ENCODE assay signal across 9 mouse cellular contexts in the genomic region with DNA sequence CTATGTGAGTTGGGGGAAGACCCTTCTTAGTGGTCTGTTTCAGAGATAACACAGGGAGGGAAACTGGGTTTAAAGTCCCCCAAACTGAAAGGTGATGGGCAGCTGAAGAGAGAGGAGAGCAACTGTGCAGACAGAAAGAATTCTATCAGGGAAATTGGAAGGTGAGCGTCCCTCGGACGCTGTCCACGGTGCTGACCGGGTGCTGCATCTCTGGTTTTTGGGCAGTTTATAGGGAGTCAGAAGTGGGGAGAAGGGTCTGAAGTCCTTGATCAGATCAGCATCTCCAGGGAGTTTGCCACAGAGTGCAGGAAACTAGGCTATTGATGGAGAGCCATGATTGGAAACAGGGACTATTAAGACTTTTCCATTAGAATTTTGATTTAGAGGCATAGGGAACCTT. TPM values are rescaled to one million over a fixed set of nuclear protein-coding genes. Genes with fewer than 3 reads are reported as not detected.
DNase-seq lines count a peak whose midpoint lies in the region; ATAC-seq and TF ChIP-seq lines count a peak whose summit lies in the region.
"Had no signal": no experiment of that assay in that cellular context is flagged by ENCODE, and none has a peak within 500 bp of the region (broad histone marks: within the 10 kb centered on the region; RNA-seq: fewer than 3 reads in every experiment).

No protein-coding gene starts in this region.

- no peak for TF ChIP-seq RAD21 in MEL (IDR thresholded peaks at IDR 0.05; ENCODE audit: low read depth, low read length)

- H3K36me3 ChIP-seq in MEL (ENCODE audit: control insufficient read depth in 1 of 2, insufficient read depth in 2 of 2, low read length in 2 of 2): no peaks in the 10 kb centered on the region
- no peaks in the 10 kb centered on the region for H3K36me3 ChIP-seq in liver, postnatal 0 days (replicated peaks; ENCODE audit: insufficient read depth, low read length)

- H3K4me2 ChIP-seq in liver, postnatal 0 days (ENCODE audit: low read depth, low read length): no peak overlapping the region

- no peak for TF ChIP-seq POLR2A in lung, adult 2 months (IDR thresholded peaks at IDR 0.05; ENCODE audit: borderline replicate concordance, extremely low read depth, low read depth, low read length)
- no peak for TF ChIP-seq POLR2A in MEL (IDR thresholded peaks at IDR 0.05; ENCODE audit: control insufficient read depth in 1 of 2, insufficient read depth in 1 of 2, low read depth in 1 of 2, low read length in 2 of 2, poor library complexity in 1 of 2)
- no peak for TF ChIP-seq POLR2A in cerebellum, adult 2 months (IDR thresholded peaks at IDR 0.05; ENCODE audit: borderline replicate concordance, insufficient read depth, low read length)

- no peak for TF ChIP-seq CTCF in lung, adult 2 months (IDR thresholded peaks at IDR 0.05; ENCODE audit: insufficient read depth, low read length)
- TF ChIP-seq CTCF in MEL (IDR thresholded peaks at IDR 0.05 in 2 of 3, conservative IDR thresholded peaks at IDR 0.05 in 1 of 3; ENCODE audit: control insufficient read depth in 1 of 3, insufficient read depth in 1 of 3, low read depth in 2 of 3, low read length in 3 of 3, poor library complexity in 1 of 3, severe bottlenecking in 1 of 3): no peak
- no peak for TF ChIP-seq CTCF in liver, postnatal 0 days (IDR thresholded peaks at IDR 0.05; ENCODE audit: low read depth)
- TF ChIP-seq CTCF in cerebellum, adult 2 months (IDR thresholded peaks at IDR 0.05; ENCODE audit: borderline replicate concordance, insufficient read depth, low read depth, low read length): no peak

- ATAC-seq in liver, postnatal 0 days: no peak
- no peak for ATAC-seq in megakaryocyte, adult 5-6 weeks (ENCODE audit: poor library complexity, severe bottlenecking)

- peaks cover 0 to 3% of the 10 kb centered on the region in 2 experiments; a peak in 2 of 4 replicates for H3K27me3 ChIP-seq in MEL (ENCODE audit: control insufficient read depth in 1 of 2, insufficient read depth in 2 of 2, low read length in 2 of 2)
- H3K27me3 ChIP-seq in liver, postnatal 0 days (ENCODE audit: insufficient read depth, low read length): no peaks in the 10 kb centered on the region
- H3K27me3 ChIP-seq in cerebellum, adult 2 months (ENCODE audit: control insufficient read depth, insufficient read depth, low read length): no peaks in the 10 kb centered on the region

- no peaks in the 10 kb centered on the region for H3K4me1 ChIP-seq in lung, adult 2 months (ENCODE audit: control insufficient read depth, insufficient read depth, low read length)
- no peaks in the 10 kb centered on the region for H3K4me1 ChIP-seq in MEL (ENCODE audit: control insufficient read depth in 1 of 2, insufficient read depth in 2 of 2, low read length in 2 of 2)
- no peaks in the 10 kb centered on the region for H3K4me1 ChIP-seq in liver, postnatal 0 days (ENCODE audit: insufficient read depth)
- H3K4me1 ChIP-seq in cerebellum, adult 2 months (ENCODE audit: control insufficient read depth, insufficient read depth, low read length): no peaks in the 10 kb centered on the region

- TF ChIP-seq EP300 in MEL (IDR thresholded peaks at IDR 0.05; ENCODE audit: low read depth in 1 of 2, low read length in 2 of 2): no peak
- TF ChIP-seq EP300 in liver, postnatal 0 days (IDR thresholded peaks at IDR 0.05; ENCODE audit: low read depth): no peak

- peak; percentile 16 for DNase-seq in lung, postnatal 10 days
- DNase-seq in lung, adult 2 months: no peak
- peak; percentile 46 for DNase-seq in MEL (ENCODE audit: low read depth, low spot score)
- DNase-seq in adrenal gland, postnatal 14 days: peak; percentile 53
- peak; percentile 33 for DNase-seq in liver, postnatal 0 days
- DNase-seq in cerebellum, adult 2 months: no peak

- no peaks in the 10 kb centered on the region for H3K79me2 ChIP-seq in MEL (ENCODE audit: control insufficient read depth, insufficient read depth, low read length, poor library complexity)

- 3% methylated on average over 5 of the region's 5 CpGs for WGBS in lung, adult 2 months
- 7% methylated on average over 5 of the region's 5 CpGs for WGBS in liver, postnatal 0 days (ENCODE audit: insufficient replicate concordance)
- 19% methylated on average over 5 of the region's 5 CpGs for WGBS in cerebellum, adult 2 months

- no peak overlapping the region for H3K4me3 ChIP-seq in lung, adult 2 months (replicated peaks; ENCODE audit: extremely low read depth, low read depth, low read length)
- no peak overlapping the region for H3K4me3 ChIP-seq in MEL (ENCODE audit: control insufficient read depth in 1 of 2, insufficient read depth in 1 of 2, low read depth in 2 of 2, low read length in 2 of 2)
- no peak overlapping the region for H3K4me3 ChIP-seq in liver, postnatal 0 days (ENCODE audit: low read depth, low read length)
- no peak overlapping the region for H3K4me3 ChIP-seq in cerebellum, adult 2 months (replicated peaks; ENCODE audit: insufficient read depth, low read depth, low read length)

- H3K9ac ChIP-seq in MEL (ENCODE audit: control insufficient read depth, low read depth, low read length, poor library complexity, severe bottlenecking): no peak overlapping the region
- no peak overlapping the region for H3K9ac ChIP-seq in liver, postnatal 0 days (replicated peaks)

- no peak overlapping the region for H3K27ac ChIP-seq in MEL (ENCODE audit: control insufficient read depth, low read depth, low read length)
- no peak overlapping the region for H3K27ac ChIP-seq in liver, postnatal 0 days (ENCODE audit: low read depth)
- no peak overlapping the region for H3K27ac ChIP-seq in cerebellum, adult 2 months (ENCODE audit: insufficient read depth, low read length)
- H3K27ac ChIP-seq: macrophage had no signal

- H3K9me3 ChIP-seq in MEL (replicated peaks; ENCODE audit: insufficient read depth, low read length): no peaks in the 10 kb centered on the region
- H3K9me3 ChIP-seq in liver, postnatal 0 days (ENCODE audit: low read length): no peaks in the 10 kb centered on the region

TF ChIP-seq in MEL, 35 proteins besides CTCF, POLR2A, EP300 and RAD21:
- TF ChIP-seq CHD2 (IDR thresholded peaks at IDR 0.05; ENCODE audit: low read length): no peak
- TF ChIP-seq GATA1 (IDR thresholded peaks at IDR 0.05; ENCODE audit: low read depth, low read length): no peak

RNA-seq across cellular contexts. Expression of a gene that starts 0.7 kb away (rescaled TPM):
- polyA plus RNA-seq in lung, adult 2 months (2012; rRNA removed): not detected in 2 replicates
- total RNA-seq in MEL (2012; rRNA removed): not detected in 2 replicates
- polyA plus RNA-seq in MEL (2012; ENCODE audit: insufficient read depth in 1 of 2, insufficient read length in 2 of 2, low read depth in 1 of 2, low replicate concordance in 2 of 2, missing spikeins in 1 of 2): not detected
- not detected in 2 replicates for total RNA-seq in adrenal gland, postnatal 14 days (2021)
- polyA plus RNA-seq in liver, postnatal 0 days (2015; fragmentation: Nextera tagmentation; extraction: Ambion mirVana): not detected in 2 replicates
- not detected in 2 replicates for total RNA-seq in megakaryocyte, adult 5-6 weeks (2015)
- total RNA-seq in megakaryocyte, adult 5-6 weeks (2017): not detected in 2 replicates
- not detected in 2 replicates for polyA plus RNA-seq in cerebellum, adult 2 months (2012; rRNA removed)
- total RNA-seq: granulocyte monocyte progenitor cell, adult 5-6 weeks had no signal
- polyA plus RNA-seq: macrophage had no signal

RNA-seq across cellular contexts. Expression of a gene that starts 41.6 kb away (rescaled TPM):
- 0.23 and 0.32 TPM in 2 replicates for polyA plus RNA-seq in lung, adult 2 months (2012; rRNA removed)
- 0.07 and 0.31 TPM in 2 replicates for total RNA-seq in MEL (2012; rRNA removed)
- under 1 TPM in 1 of 2 experiments, not detected in 1; 0.43 TPM for polyA plus RNA-seq in MEL (2012; ENCODE audit: insufficient read depth in 1 of 2, insufficient read length in 2 of 2, low read depth in 1 of 2, low replicate concordance in 2 of 2, missing spikeins in 1 of 2)
- 1.4 and 2.1 TPM in 2 replicates for total RNA-seq in adrenal gland, postnatal 14 days (2021)
- polyA plus RNA-seq in liver, postnatal 0 days (2015; fragmentation: Nextera tagmentation; extraction: Ambion mirVana): 0.17 and 0.33 TPM in 2 replicates
- total RNA-seq in megakaryocyte, adult 5-6 weeks (2015): 0.54 and 0.59 TPM in 2 replicates
- 0.26 and 0.37 TPM in 2 replicates for total RNA-seq in megakaryocyte, adult 5-6 weeks (2017)
- 41.3 and 43.7 TPM in 2 replicates for polyA plus RNA-seq in cerebellum, adult 2 months (2012; rRNA removed)

RNA-seq across cellular contexts. Expression of a gene that starts 45.8 kb away (rescaled TPM):
- 25.7 and 44.5 TPM in 2 replicates for polyA plus RNA-seq in lung, adult 2 months (2012; rRNA removed)
- total RNA-seq in MEL (2012; rRNA removed): 44.0 and 52.5 TPM in 2 replicates
- polyA plus RNA-seq in MEL (2012; ENCODE audit: insufficient read depth in 1 of 2, insufficient read length in 2 of 2, low read depth in 1 of 2, low replicate concordance in 2 of 2, missing spikeins in 1 of 2): 100 to 1,000 TPM in 1 of 2 experiments, 10 to 100 TPM in 1; 71.5 to 236 TPM
- 93.9 and 99.6 TPM in 2 replicates for total RNA-seq in adrenal gland, postnatal 14 days (2021)
- polyA plus RNA-seq in liver, postnatal 0 days (2015; fragmentation: Nextera tagmentation; extraction: Ambion mirVana): 42.5 and 42.8 TPM in 2 replicates
- 77.5 and 88.7 TPM in 2 replicates for total RNA-seq in megakaryocyte, adult 5-6 weeks (2015)
- total RNA-seq in megakaryocyte, adult 5-6 weeks (2017): 49.2 and 58.5 TPM in 2 replicates
- polyA plus RNA-seq in cerebellum, adult 2 months (2012; rRNA removed): 59.8 and 65.4 TPM in 2 replicates

Comparison
In these comparisons a context has a peak if more than half of its experiments do, and no peak if none do; other contexts are left out.
1. DNase-seq: peak in lung, postnatal 10 days (single experiment), MEL (single experiment), adrenal gland, postnatal 14 days (single experiment) and liver, postnatal 0 days (single experiment); none in lung, adult 2 months (single experiment) and cerebellum, adult 2 months (0 of 2).
2. RNA of a gene that starts 41.6 kb away (polyA plus RNA-seq): 41.3 to 43.7 TPM in cerebellum, adult 2 months; 0.43 TPM in MEL, 0.17 to 0.33 TPM in liver, postnatal 0 days and 0.23 to 0.32 TPM in lung, adult 2 months; every median in the first group is over 10 times any median in the second.